Mouse (Mus musculus): ENCODE measurements around the gene Abcc4.
"Not testable (repeated sequence)": the region's sequence is repeated elsewhere in the genome, so short reads cannot be mapped to it uniquely, and the experiment has no call there.

The Abcc4 gene

DNA sequence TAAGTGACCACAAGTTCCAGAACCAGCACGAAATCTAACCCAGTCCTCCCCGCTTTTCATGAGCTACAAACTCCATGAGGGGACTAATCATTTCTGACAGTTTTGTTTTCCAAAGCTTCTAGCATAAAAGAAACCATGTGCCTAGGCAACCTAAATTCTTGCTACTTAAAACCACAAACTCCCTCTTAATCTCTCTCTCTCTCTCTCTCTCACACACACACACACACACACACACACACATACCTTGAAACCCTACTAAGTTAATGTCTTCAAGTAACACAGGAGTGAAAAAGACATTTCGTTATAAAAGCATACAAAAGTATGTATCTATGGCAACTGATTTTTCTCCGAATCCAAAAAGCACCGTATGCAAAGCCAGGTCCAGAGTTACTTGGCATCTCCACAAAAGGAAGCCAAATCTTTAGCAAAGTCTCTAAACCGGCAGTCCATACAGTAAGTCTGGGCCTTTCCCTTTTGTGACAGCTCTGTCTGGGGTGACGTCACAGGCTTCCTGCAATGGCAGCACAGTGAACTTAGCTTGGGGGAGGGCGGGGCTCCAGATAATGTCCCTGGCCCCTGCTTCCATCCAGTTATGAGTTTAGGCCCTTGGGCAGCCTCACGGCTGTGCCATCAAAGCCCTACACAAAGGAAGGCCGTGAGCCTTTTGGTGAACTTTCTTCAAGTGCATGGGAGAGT, 23.5 kb downstream of the Abcc4 start:
- DNase-seq (ENCODE audit: extremely low read depth, insufficient read length, low spot score) = no peak

GRCm38 (mm10) chr14:118681087-118681486, 24.9 kb downstream of the Abcc4 start:
- DNase-seq (ENCODE audit: extremely low read depth, insufficient read length, low spot score) = no peak

DNA sequence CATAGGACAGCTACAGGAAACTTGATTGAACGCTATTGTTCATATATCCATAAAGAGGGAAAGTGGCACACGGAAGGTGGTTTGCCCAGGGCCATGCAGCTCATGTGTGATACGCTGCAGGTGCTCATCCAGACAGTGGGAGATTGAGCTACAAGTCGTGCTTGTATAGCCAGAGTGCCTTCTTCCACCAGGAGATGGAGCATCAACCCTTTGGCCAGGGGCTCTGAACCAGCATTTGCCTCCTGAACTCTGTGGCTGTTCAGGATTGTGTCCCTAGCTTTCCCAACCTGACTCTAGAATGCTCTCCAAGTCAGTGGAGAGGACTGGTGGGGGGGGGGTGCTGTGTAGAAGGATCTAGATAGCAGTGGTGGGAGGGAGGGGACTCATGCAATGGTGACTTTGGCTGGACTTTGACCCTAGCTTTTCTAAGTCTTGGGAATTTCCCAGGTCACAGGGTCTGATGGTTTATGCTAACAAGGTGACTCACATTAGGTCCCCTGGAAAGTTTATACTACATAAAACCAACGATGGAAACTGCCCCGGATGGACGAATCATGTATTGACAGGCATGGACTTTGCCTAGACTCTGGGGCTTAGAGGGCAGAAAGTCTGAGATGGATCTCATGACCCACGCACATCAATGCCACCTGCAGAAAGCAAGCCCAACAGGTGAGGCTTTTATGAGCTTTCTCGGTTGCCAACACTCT, 27.6 kb downstream of the Abcc4 start:
- DNase-seq (ENCODE audit: extremely low read depth, insufficient read length, low spot score) = no peak

GRCm38 (mm10) chr14:118676308-118676994, 29.6 kb downstream of the Abcc4 start:
- DNase-seq (ENCODE audit: extremely low read depth, insufficient read length, low spot score) = no peak

DNA sequence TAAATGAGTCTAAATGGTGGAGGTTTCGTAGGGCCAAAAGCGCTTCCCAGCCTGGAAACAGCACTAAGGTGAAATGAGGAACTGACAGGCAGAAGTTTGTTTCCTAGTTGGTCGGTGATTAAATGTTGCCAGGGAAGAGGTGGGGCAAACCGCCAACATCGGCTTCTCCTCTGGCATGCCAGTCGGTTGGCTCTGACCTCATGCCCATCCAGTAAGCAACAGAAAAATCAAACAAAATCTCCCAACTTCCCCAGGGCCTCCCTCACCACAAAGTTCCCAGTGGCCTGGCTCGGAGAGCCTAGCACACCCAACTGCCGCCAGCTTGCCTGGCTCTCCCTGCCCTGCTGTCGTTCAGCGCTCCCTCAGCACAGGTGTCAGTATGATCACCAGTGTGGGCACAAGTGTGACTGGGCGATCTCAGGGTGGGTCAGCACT, 31.3 kb downstream of the Abcc4 start:
- DNase-seq (ENCODE audit: extremely low read depth, insufficient read length, low spot score) = peak; percentile 76

GRCm38 (mm10) chr14:118674224-118674623, 31.8 kb downstream of the Abcc4 start:
- DNase-seq (ENCODE audit: extremely low read depth, insufficient read length, low spot score) = no peak

GRCm38 (mm10) chr14:118673501-118673900, 32.5 kb downstream of the Abcc4 start:
- DNase-seq (ENCODE audit: extremely low read depth, insufficient read length, low spot score) = no peak

DNA sequence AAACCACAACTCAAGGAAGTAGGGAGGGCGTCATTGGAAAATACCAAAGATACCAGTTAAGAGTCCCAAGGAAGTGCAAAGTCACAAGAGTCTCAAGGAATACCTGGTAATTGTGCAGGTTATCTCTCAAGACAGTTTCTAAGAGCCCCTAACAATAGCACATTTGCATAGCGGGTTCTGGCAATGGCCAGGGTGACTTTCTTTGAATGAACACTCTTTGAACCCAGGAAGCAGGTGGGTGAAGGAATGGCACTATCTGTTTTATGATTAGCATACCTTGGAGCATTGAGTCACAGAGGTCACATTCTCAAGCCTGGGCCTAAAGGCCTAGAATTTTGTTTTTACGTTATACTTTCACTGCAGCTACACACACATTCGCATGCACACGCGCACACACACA, 33.1 kb downstream of the Abcc4 start:
- DNase-seq (ENCODE audit: extremely low read depth, insufficient read length, low spot score) = not testable (repeated sequence)

GRCm38 (mm10) chr14:118667499-118667898, 38.5 kb downstream of the Abcc4 start:
- no peak for DNase-seq (ENCODE audit: extremely low read depth, insufficient read length, low spot score)

GRCm38 (mm10) chr14:118664661-118665060, 41.4 kb downstream of the Abcc4 start:
- no peak for DNase-seq (ENCODE audit: extremely low read depth, insufficient read length, low spot score)

DNA sequence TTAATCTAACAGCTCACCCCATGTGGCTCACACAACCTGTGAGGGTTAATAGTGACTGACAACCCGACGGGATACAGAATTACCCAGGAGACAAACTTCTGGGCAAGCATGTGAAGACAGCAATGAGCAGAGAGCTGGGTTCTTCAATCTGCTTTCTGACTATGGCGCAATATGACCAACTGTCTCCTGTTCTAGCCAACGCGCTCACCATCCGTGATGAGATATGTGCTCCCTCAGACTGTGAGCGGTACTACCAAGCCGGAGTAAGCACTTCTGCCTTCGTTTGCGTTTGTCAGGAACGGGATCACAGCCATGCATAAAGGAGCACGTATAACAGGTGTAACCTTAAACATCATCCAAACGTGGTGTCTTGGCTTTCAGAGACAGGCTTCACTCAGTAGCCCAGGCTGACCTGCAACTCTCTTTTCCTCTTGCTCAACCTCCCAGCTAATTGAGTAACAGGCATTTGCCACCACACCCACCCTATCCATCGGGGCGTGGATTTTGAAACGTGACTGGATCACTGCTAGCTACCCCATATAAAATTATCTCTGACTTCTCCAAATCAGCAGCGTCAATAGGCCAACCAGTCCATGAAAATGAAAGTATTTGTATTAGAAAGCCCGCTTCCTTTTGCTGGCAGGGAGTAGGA, 43.3 kb downstream of the Abcc4 start:
- DNase-seq (ENCODE audit: extremely low read depth, insufficient read length, low spot score) = no peak

DNA sequence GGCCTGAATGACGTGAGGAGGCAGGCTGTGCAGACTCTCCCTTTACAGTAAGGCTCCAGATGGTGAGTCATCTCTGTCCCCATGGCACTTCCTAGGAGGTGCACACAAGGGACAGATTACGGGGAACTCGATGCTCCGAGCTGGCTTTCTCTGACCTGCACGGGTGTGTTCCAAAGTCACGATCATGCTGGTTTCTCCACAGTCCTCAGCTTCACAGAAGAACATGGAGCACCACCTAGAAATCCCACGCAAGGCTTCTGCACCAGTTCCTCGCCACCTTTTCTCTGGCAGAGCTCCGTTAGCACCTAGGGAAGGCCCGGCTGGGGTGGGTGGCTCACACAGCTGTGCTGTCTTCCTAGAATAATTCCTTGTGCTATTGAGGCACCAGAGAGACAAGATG, 43.9 kb downstream of the Abcc4 start:
- DNase-seq (ENCODE audit: extremely low read depth, insufficient read length, low spot score) = no peak

DNA sequence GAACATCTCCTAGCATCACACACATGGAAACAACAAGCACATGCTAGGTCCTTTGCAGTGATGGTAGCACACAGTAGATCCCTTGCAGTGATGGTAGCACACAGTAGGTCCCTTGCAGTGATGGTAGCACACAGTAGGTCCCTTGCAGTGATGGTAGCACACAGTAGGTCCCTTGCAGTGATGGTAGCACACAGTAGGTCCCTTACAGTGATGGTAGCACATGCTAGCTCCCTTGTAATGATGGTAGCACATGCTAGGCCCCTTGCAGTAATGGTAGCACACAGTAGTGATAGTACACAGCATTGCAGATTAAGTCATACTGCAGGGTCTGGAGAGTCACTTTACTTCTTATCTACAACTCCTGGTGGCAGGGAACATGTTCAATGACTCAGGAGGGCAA, 46.8 kb downstream of the Abcc4 start:
- no peak for DNase-seq (ENCODE audit: extremely low read depth, insufficient read length, low spot score)

DNA sequence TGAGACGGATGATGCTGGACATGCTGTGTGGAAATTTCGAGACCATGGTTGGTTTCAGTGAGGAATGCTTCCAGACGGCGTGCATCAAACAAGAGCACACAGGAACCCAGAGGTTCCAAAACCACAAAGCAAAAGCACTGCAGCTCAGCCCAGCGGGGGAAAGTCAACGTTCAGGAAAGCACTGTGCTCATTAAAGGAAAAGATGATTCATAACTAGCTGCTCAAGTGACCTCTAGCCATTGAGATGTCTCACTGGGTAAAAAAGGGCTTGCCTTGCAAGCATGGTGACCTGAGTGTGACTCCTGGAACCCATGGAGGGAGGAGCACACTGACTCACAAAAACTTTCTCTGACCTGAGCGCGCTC, 47.7 kb downstream of the Abcc4 start:
- DNase-seq (ENCODE audit: extremely low read depth, insufficient read length, low spot score) = peak; percentile 63

GRCm38 (mm10) chr14:118657673-118658327, 48.2 kb downstream of the Abcc4 start:
- DNase-seq (ENCODE audit: extremely low read depth, insufficient read length, low spot score) = no peak

- no peak for DNase-seq (ENCODE audit: extremely low read depth, insufficient read length, low spot score)
These were observed 48.8 kb downstream of the Abcc4 start for GRCm38 (mm10) chr14:118657206-118657605.

DNA sequence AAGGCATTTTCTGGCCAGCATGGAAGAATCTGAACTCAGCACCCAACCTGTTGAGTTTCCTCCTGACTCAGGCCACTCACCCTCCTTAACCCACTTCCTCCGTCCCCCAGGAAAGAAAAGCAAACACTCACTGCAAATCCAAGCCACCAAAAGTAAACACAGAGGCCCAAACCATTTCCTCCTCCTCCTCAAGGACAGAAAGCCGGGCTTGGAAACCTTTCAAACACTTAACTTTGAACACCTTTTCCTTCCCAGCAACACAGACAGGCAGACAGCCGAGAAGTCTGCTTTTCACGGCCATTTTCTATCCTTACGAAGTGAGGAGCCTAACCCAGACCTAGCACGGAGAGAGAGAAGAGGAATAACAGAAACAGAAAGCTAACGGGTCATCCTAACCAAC, 50.0 kb downstream of the Abcc4 start:
- DNase-seq (ENCODE audit: extremely low read depth, insufficient read length, low spot score) = no peak

GRCm38 (mm10) chr14:118654903-118655302, 51.1 kb downstream of the Abcc4 start:
- DNase-seq (ENCODE audit: extremely low read depth, insufficient read length, low spot score) = no peak

DNA sequence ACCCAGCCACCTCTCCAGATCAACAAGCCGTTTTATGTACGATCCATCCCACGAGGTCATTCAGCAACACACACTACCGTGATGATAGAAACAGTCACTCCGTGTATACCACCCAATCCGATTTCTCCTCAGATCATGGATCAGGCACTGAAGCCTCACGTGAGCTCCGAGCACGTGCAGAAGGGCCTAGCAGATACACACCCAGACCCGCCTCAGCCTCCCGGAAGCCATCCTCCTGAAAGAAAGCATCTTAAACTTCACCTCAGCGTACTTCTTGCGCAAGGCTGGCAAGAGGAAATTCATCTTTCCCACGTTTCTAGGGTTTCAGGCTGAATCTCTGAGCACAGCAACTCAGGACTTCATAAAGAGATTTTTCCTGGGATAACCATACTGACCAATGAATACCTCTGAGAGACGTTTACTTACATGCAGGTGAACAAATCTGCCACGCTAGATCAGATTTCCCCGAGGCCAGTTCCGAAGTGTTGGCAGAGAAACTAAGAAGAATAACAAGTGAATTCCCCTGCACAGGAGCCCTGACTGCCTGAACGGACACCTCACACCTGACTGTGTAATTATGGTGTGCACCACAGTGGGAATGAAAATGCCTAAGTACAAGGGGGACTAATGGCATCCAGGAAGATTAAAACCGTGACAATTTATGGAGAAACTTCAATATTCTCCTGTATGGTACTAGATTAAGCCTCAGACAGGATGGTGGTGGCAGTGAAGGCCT, 54.1 kb downstream of the Abcc4 start:
- DNase-seq (ENCODE audit: extremely low read depth, insufficient read length, low spot score) = no peak

- DNase-seq (ENCODE audit: extremely low read depth, insufficient read length, low spot score) = no peak
These were observed 56.1 kb downstream of the Abcc4 start for GRCm38 (mm10) chr14:118649895-118650256.

Data from 3134 (cell line).